Mouse (Mus musculus) central nervous system, embryonic 18 days (tissue): ENCODE measurements around the gene Otop1. TPM values are rescaled to one million over a fixed set of nuclear protein-coding genes. Genes with fewer than 3 reads are reported as not detected.

Experiments used
- polyA plus RNA-seq: library from polyadenylated mRNA; depleted of rRNA; stranded (reverse); fragments of >200 nt; gene quantifications from 2 replicates; pipeline ENCODE4 v1.2.3, GENCODE M21; 2012; rRNA removed

The Otop1 gene
- polyA plus RNA-seq = not detected in 2 replicates

GRCm38 (mm10) chr5:38275771-38276170 lies at the start of gene Otop1:
Gene Otop1, plus strand, starts transcription at chr5:38275972.

DNA sequence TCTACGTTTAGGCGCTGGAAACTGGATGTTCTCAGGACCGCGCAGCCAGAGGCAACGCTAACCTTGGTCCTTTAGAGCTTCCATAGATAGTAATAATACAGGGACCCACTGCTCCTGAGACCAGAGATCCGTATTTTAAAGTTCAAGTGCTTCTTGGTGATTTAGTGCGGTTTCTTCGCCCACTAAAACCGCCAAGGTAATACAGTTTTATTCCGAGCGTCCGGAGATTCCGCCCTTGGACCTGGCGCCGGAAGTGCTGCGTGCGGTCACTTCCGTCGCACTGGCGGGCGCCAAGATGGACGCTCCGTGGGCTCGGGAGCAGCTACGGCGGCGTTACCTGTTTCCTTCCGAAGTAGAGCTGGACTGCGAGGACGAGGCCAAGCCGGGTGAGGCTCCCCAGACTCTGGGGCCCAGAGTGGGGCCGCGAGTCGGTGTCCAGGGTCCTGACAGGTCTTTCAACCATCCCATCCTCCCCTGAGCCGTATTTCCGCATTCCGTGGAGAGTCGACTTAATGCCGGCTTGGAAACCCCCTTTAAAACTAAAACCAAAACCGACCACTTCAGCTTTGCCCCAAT lies 15.6 kb upstream of the Otop1 start, which contains the start of gene Tmem128:
Gene Tmem128, plus strand, starts transcription at position 79 of the 576 bp plus-strand sequence.

DNA sequence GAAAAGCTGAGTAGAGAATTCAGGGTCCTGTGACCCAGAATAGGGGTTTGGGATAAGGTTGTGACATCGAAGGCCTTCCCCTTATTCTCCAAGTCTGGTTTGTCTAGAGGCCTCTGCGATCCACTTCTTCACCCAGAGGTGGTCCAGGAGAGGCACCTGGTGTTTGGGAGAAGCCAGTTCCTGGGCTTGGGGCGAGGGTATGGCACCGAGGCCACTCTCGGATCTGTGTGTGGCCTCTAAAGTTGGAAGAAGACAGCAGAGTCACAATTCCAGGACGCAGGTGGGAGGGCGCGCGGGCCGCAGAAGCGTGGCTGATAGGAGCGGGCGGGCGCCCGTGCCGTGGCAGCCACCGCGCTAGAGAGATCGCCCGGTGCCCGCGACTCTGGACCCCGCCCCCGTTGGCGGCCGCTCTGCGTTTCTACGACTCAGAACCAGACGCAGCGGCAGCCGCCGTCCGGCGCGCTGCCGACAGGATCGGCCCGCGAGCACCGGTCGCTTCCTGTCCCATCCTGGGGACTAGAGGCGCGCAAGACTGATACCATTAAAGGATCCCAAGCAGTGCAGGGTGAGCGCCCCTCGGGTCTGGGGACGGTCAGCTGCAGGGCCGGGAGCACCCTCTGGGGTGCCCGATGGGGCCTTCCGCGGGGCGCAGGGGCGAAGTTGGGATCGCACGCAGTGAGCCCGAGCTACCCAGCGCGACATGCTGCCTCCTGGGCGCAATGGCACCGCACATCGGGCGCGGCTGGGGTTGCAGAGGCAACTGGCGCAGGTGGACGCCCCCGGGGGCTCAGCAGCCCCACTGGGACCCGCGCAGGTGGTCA lies 43.4 kb downstream of the Otop1 start, which contains the start of gene Drd5:
Gene Drd5, plus strand, starts transcription at position 402 of the 821 bp plus-strand sequence.

Other genes starting within 250 kb of the Otop1 start
- 30.9 and 33.3 TPM in 2 replicates for gene Stx18, start 237.2 kb upstream of the Otop1 start, polyA plus RNA-seq
- 1,293 and 1,368 TPM in 2 replicates for gene Nsg1, start 116.1 kb upstream of the Otop1 start, polyA plus RNA-seq
- 26.8 and 29.8 TPM in 2 replicates for gene Zbtb49, start 55.5 kb upstream of the Otop1 start, polyA plus RNA-seq
- gene Lyar, start 55.5 kb upstream of the Otop1 start, polyA plus RNA-seq = 24.5 and 27.2 TPM in 2 replicates
- 66.2 and 70.3 TPM in 2 replicates for gene Tmem128, start 15.8 kb upstream of the Otop1 start, polyA plus RNA-seq
- 0.69 and 0.98 TPM in 2 replicates for gene Drd5, start 43.4 kb downstream of the Otop1 start, polyA plus RNA-seq
- 0.57 and 0.93 TPM in 2 replicates for gene Slc2a9, start 227.2 kb downstream of the Otop1 start, polyA plus RNA-seq